In genomic region chr2:73566989-73567605, GRCm38 (mm10) we compare ENCODE assay signal across 8 mouse cellular contexts. TPM values are rescaled to one million over a fixed set of nuclear protein-coding genes. Genes with fewer than 3 reads are reported as not detected.
DNase-seq lines count a peak whose midpoint lies in the region; ATAC-seq lines count a peak whose summit lies in the region.

No protein-coding gene starts in this region.

- no peaks in the 10 kb centered on the region for H3K36me3 ChIP-seq in hindbrain, embryonic 11.5 days (ENCODE audit: control insufficient read depth, insufficient read depth, low read length)
- H3K36me3 ChIP-seq in stomach, embryonic 15.5 days: no peaks in the 10 kb centered on the region

- no peak overlapping the region for H3K4me2 ChIP-seq in hindbrain, embryonic 11.5 days (replicated peaks; ENCODE audit: low read depth, low read length)
- peak overlapping the region; percentile 44 for H3K4me2 ChIP-seq in stomach, embryonic 15.5 days

- H3K9ac ChIP-seq in hindbrain, embryonic 11.5 days (ENCODE audit: low read depth, low read length): no peak overlapping the region
- H3K9ac ChIP-seq in stomach, embryonic 15.5 days: no peak overlapping the region

- no peaks in the 10 kb centered on the region for H3K9me3 ChIP-seq in hindbrain, embryonic 11.5 days (ENCODE audit: control insufficient read depth, low read length)
- H3K9me3 ChIP-seq in stomach, embryonic 15.5 days: no peaks in the 10 kb centered on the region

- DNase-seq in left cerebral cortex, adult 18-20 months (ENCODE audit: low spot score in 2 of 2): peak; percentile 54 to 74
- no peak for DNase-seq in left cerebral cortex, adult 8-10 months (ENCODE audit: low spot score in 2 of 2)
- DNase-seq in adrenal gland, postnatal 14 days: peak; percentile 69
- DNase-seq in hindbrain, embryonic 11.5 days (ENCODE audit: low spot score): peak; percentile 78
- DNase-seq in left cerebral cortex, postnatal 25 days (ENCODE audit: low spot score in 2 of 2): peak; percentile 68 to 78
- peak; percentile 76 for DNase-seq in mesoderm, embryonic 11.5 days (ENCODE audit: low read depth, low spot score)

- no peaks in the 10 kb centered on the region for H3K4me1 ChIP-seq in hindbrain, embryonic 11.5 days (replicated peaks; ENCODE audit: control insufficient read depth, insufficient read depth, low read length)
- H3K4me1 ChIP-seq in stomach, embryonic 15.5 days: no peaks in the 10 kb centered on the region

- intact Hi-C loops in left cerebral cortex, postnatal 25 days (cut with DNase I): loop anchor here (5.0 to 10.0 kb wide), 3 partner anchors 240 to 1105 kb away; partner anchors contain the start of gene Atp5g3

- WGBS in hindbrain, embryonic 11.5 days: 26% methylated on average over 8 of the region's 8 CpGs
- WGBS in stomach, embryonic 15.5 days: 19% methylated on average over 8 of the region's 8 CpGs

- H3K27me3 ChIP-seq in hindbrain, embryonic 11.5 days (ENCODE audit: control insufficient read depth, insufficient read depth, low read length): no peaks in the 10 kb centered on the region
- H3K27me3 ChIP-seq in stomach, embryonic 15.5 days (replicated peaks): no peaks in the 10 kb centered on the region

- peak; percentile 74; the same call in 1 of the 2 replicates for ATAC-seq in erythroid progenitor cell, adult 5-6 weeks (replicated peaks; ENCODE audit: low FRiP score, poor library complexity, severe bottlenecking)
- ATAC-seq in hindbrain, embryonic 11.5 days (ENCODE audit: low FRiP score): no peak
- ATAC-seq in stomach, embryonic 15.5 days (ENCODE audit: insufficient read depth, low FRiP score, low read depth): peak; percentile 59; the same call in 1 of the 2 replicates

- H3K4me3 ChIP-seq in hindbrain, embryonic 11.5 days (ENCODE audit: low read depth, low read length): no peak overlapping the region
- peak overlapping the region; percentile 27; the same call in 1 of the 2 replicates for H3K4me3 ChIP-seq in stomach, embryonic 15.5 days (replicated peaks)

- no peak overlapping the region for H3K27ac ChIP-seq in hindbrain, embryonic 11.5 days (ENCODE audit: low read depth, low read length)
- H3K27ac ChIP-seq in stomach, embryonic 15.5 days: no peak overlapping the region

RNA-seq across cellular contexts. Expression of gene Chrna1, which starts 13.0 kb away (rescaled TPM):
- total RNA-seq in left cerebral cortex, adult 18-20 months (2021): under 1 TPM; 0.07 to 0.16 TPM
- under 1 TPM; 0.13 to 0.21 (median 0.19) TPM for total RNA-seq in left cerebral cortex, adult 8-10 months (2022)
- not detected in 2 replicates for total RNA-seq in adrenal gland, postnatal 14 days (2021)
- total RNA-seq in erythroid progenitor cell, adult 5-6 weeks (2015; ENCODE audit: low replicate concordance): 0.84 and 1.4 TPM in 2 replicates
- not detected in 2 replicates for total RNA-seq in erythroid progenitor cell, adult 5-6 weeks (2017; ENCODE audit: low replicate concordance)
- polyA plus RNA-seq in hindbrain, embryonic 11.5 days (2014; fragmentation: Nextera tagmentation; extraction: Ambion mirVana): 0.51 and 0.98 TPM in 2 replicates
- total RNA-seq in left cerebral cortex, postnatal 25 days (2021): under 1 TPM in 1 of 2 experiments, not detected in 1; 0.18 TPM
- 0.26 and 0.36 TPM in 2 replicates for polyA plus RNA-seq in stomach, embryonic 15.5 days (2015; fragmentation: Nextera tagmentation; extraction: Ambion mirVana)

RNA-seq across cellular contexts. Expression of gene Wipf1, which starts 37.6 kb away (rescaled TPM):
- 1 to 10 TPM; 7.9 to 9.4 TPM for total RNA-seq in left cerebral cortex, adult 18-20 months (2021)
- 10 to 100 TPM in 2 of 4 experiments, 1 to 10 TPM in 2; 9.3 to 16.6 (median 12.8) TPM for total RNA-seq in left cerebral cortex, adult 8-10 months (2022)
- 21.6 and 29.3 TPM in 2 replicates for total RNA-seq in adrenal gland, postnatal 14 days (2021)
- 12.6 and 13.3 TPM in 2 replicates for total RNA-seq in erythroid progenitor cell, adult 5-6 weeks (2015; ENCODE audit: low replicate concordance)
- 3.6 and 3.7 TPM in 2 replicates for total RNA-seq in erythroid progenitor cell, adult 5-6 weeks (2017; ENCODE audit: low replicate concordance)
- polyA plus RNA-seq in hindbrain, embryonic 11.5 days (2014; fragmentation: Nextera tagmentation; extraction: Ambion mirVana): 9.2 and 9.7 TPM in 2 replicates
- total RNA-seq in left cerebral cortex, postnatal 25 days (2021): 1 to 10 TPM; 7.0 to 8.4 TPM
- polyA plus RNA-seq in stomach, embryonic 15.5 days (2015; fragmentation: Nextera tagmentation; extraction: Ambion mirVana): 6.9 and 7.6 TPM in 2 replicates

Comparison
In these comparisons a context has a peak if more than half of its experiments do, and no peak if none do; other contexts are left out.
1. DNase-seq: peak in left cerebral cortex, adult 18-20 months (2 of 2), adrenal gland, postnatal 14 days (single experiment), hindbrain, embryonic 11.5 days (single experiment), left cerebral cortex, postnatal 25 days (2 of 2) and mesoderm, embryonic 11.5 days (single experiment); none in left cerebral cortex, adult 8-10 months (0 of 2).